In genomic region chr2:165955386-165955785, GRCm38 (mm10) we compare ENCODE assay signal across 10 mouse cellular contexts. TPM values are rescaled to one million over a fixed set of nuclear protein-coding genes. Genes with fewer than 3 reads are reported as not detected.
DNase-seq lines count a peak whose midpoint lies in the region; ATAC-seq lines count a peak whose summit lies in the region.
"Had no signal": no experiment of that assay in that cellular context is flagged by ENCODE, and none has a peak within 500 bp of the region (broad histone marks: within the 10 kb centered on the region; RNA-seq: fewer than 3 reads in every experiment).

No protein-coding gene starts in this region.

- peaks cover 8 to 9% of the 10 kb centered on the region in 2 experiments for H3K4me1 ChIP-seq in heart, embryonic 14.5 days (ENCODE audit: control insufficient read depth in 2 of 2, insufficient read depth in 2 of 2, low read length in 2 of 2)
- peaks cover 3% of the 10 kb centered on the region; the same call in 1 of the 2 replicates for H3K4me1 ChIP-seq in lung, embryonic 16.5 days (replicated peaks; ENCODE audit: control insufficient read depth, insufficient read depth, low read length)
- H3K4me1 ChIP-seq in liver, embryonic 13.5 days (replicated peaks), result peaks cover 52% of the 10 kb centered on the region
- H3K4me1 ChIP-seq in forebrain, embryonic 14.5 days (ENCODE audit: control insufficient read depth, insufficient read depth, low read length), result no peaks in the 10 kb centered on the region
- H3K4me1 ChIP-seq: limb, embryonic 13.5 days had no signal

- H3K4me2 ChIP-seq in heart, embryonic 14.5 days (ENCODE audit: low read length), result no peak overlapping the region
- no peak overlapping the region for H3K4me2 ChIP-seq in lung, embryonic 16.5 days (ENCODE audit: low read depth, low read length)
- H3K4me2 ChIP-seq in liver, embryonic 13.5 days, result peak overlapping the region; percentile 56
- H3K4me2 ChIP-seq in forebrain, embryonic 14.5 days (ENCODE audit: low read length), result no peak overlapping the region
- H3K4me2 ChIP-seq: forebrain, embryonic 13.5 days; limb, embryonic 13.5 days had no signal

- 84% methylated on average over 8 of the region's 8 CpGs for WGBS in heart, embryonic 14.5 days
- 71% methylated on average over 8 of the region's 8 CpGs for WGBS in lung, embryonic 16.5 days
- 38% methylated on average over 8 of the region's 8 CpGs for WGBS in liver, embryonic 13.5 days (ENCODE audit: insufficient replicate concordance)
- 87% methylated on average over 8 of the region's 8 CpGs for WGBS in forebrain, embryonic 14.5 days

- ATAC-seq in heart, embryonic 14.5 days (ENCODE audit: insufficient number of reproducible peaks, insufficient read depth, low FRiP score, low read depth), result no peak
- no peak for ATAC-seq in lung, embryonic 16.5 days (ENCODE audit: low read depth)
- ATAC-seq in liver, embryonic 13.5 days (ENCODE audit: low read depth), result no peak
- ATAC-seq in forebrain, embryonic 14.5 days, result no peak
- ATAC-seq: forebrain, embryonic 13.5 days had no signal

- no peaks in the 10 kb centered on the region for H3K27me3 ChIP-seq in heart, embryonic 14.5 days (ENCODE audit: control insufficient read depth, insufficient read depth, low read length)
- H3K27me3 ChIP-seq in lung, embryonic 16.5 days (ENCODE audit: control insufficient read depth, insufficient read depth, low read depth, low read length), result no peaks in the 10 kb centered on the region
- no peaks in the 10 kb centered on the region for H3K27me3 ChIP-seq in liver, embryonic 13.5 days
- no peaks in the 10 kb centered on the region for H3K27me3 ChIP-seq in forebrain, embryonic 14.5 days (replicated peaks; ENCODE audit: control insufficient read depth, insufficient read depth, low read length)
- H3K27me3 ChIP-seq: forebrain, embryonic 13.5 days; limb, embryonic 13.5 days had no signal

- H3K36me3 ChIP-seq in heart, embryonic 14.5 days (ENCODE audit: control insufficient read depth, insufficient read depth, low read length), result no peaks in the 10 kb centered on the region
- no peaks in the 10 kb centered on the region for H3K36me3 ChIP-seq in lung, embryonic 16.5 days (ENCODE audit: control insufficient read depth, insufficient read depth, low read length)
- H3K36me3 ChIP-seq in liver, embryonic 13.5 days, result no peaks in the 10 kb centered on the region
- H3K36me3 ChIP-seq in forebrain, embryonic 14.5 days (ENCODE audit: control insufficient read depth, insufficient read depth, low read length), result no peaks in the 10 kb centered on the region
- H3K36me3 ChIP-seq: limb, embryonic 13.5 days had no signal

- 0 out of 4 replicates have a peak overlapping the region, but pooled peaks of 1 of the 2 experiments have one; percentile 1 for H3K27ac ChIP-seq in heart, embryonic 14.5 days (replicated peaks in 1 of 2; ENCODE audit: control insufficient read depth in 1 of 2, insufficient read depth in 1 of 2, low read depth in 2 of 2, low read length in 2 of 2)
- peak overlapping the region; percentile 28 for H3K27ac ChIP-seq in lung, embryonic 16.5 days (ENCODE audit: low read length)
- peak overlapping the region; percentile 70 for H3K27ac ChIP-seq in liver, embryonic 13.5 days
- H3K27ac ChIP-seq in forebrain, embryonic 14.5 days (ENCODE audit: low read depth, low read length), result no peak overlapping the region
- H3K27ac ChIP-seq: forebrain, embryonic 13.5 days; limb, embryonic 13.5 days had no signal

- H3K9me3 ChIP-seq in heart, embryonic 14.5 days (ENCODE audit: control insufficient read depth, low read length), result no peaks in the 10 kb centered on the region
- H3K9me3 ChIP-seq in lung, embryonic 16.5 days (ENCODE audit: control insufficient read depth, low read length), result no peaks in the 10 kb centered on the region
- no peaks in the 10 kb centered on the region for H3K9me3 ChIP-seq in liver, embryonic 13.5 days (replicated peaks)
- no peaks in the 10 kb centered on the region for H3K9me3 ChIP-seq in forebrain, embryonic 14.5 days (replicated peaks; ENCODE audit: control insufficient read depth, low read length)
- H3K9me3 ChIP-seq: forebrain, embryonic 13.5 days; limb, embryonic 13.5 days had no signal

- H3K9ac ChIP-seq in heart, embryonic 14.5 days (ENCODE audit: low read length), result 0 out of 2 replicates have a peak overlapping the region, but pooled peaks have one; percentile 16
- H3K9ac ChIP-seq in lung, embryonic 16.5 days (ENCODE audit: low read length), result no peak overlapping the region
- H3K9ac ChIP-seq in liver, embryonic 13.5 days, result peak overlapping the region; percentile 46
- no peak overlapping the region for H3K9ac ChIP-seq in forebrain, embryonic 14.5 days (ENCODE audit: low read length)
- H3K9ac ChIP-seq: forebrain, embryonic 13.5 days; limb, embryonic 13.5 days had no signal

- DNase-seq in heart, postnatal 4 days, result no peak
- no peak for DNase-seq in lung, postnatal 36 days
- DNase-seq in liver, embryonic 13.5 days, result no peak
- peak; percentile 38 for DNase-seq in thymus, postnatal 14 days
- DNase-seq in urinary bladder, postnatal 36 days (ENCODE audit: low spot score in 2 of 2), result no peak
- no peak for DNase-seq in forebrain, embryonic 14.5 days (ENCODE audit: low spot score)

- H3K4me3 ChIP-seq in heart, embryonic 14.5 days (ENCODE audit: control insufficient read depth in 1 of 2, insufficient read depth in 1 of 2, low read depth in 1 of 2, low read length in 2 of 2), result no peak overlapping the region
- H3K4me3 ChIP-seq in lung, embryonic 16.5 days (ENCODE audit: low read length), result no peak overlapping the region
- peak overlapping the region; percentile 33 for H3K4me3 ChIP-seq in liver, embryonic 13.5 days (replicated peaks)
- no peak overlapping the region for H3K4me3 ChIP-seq in forebrain, embryonic 14.5 days (ENCODE audit: low read depth, low read length)
- H3K4me3 ChIP-seq: forebrain, embryonic 13.5 days; limb, embryonic 13.5 days had no signal

RNA-seq across cellular contexts. Expression of gene Ncoa3, which starts 37.0 kb away (rescaled TPM):
- 12.5 and 13.1 TPM in 2 replicates for polyA plus RNA-seq in heart, embryonic 14.5 days (2014; fragmentation: Nextera tagmentation; extraction: Ambion mirVana)
- 10 to 100 TPM; 21.2 to 23.2 TPM for total RNA-seq in heart, postnatal 4 days (2021)
- 11.5 and 12.1 TPM in 2 replicates for polyA plus RNA-seq in lung, embryonic 16.5 days (2015; fragmentation: Nextera tagmentation; extraction: Ambion mirVana)
- polyA plus RNA-seq in liver, embryonic 13.5 days (2015; fragmentation: Nextera tagmentation; extraction: Ambion mirVana), result 3.5 and 4.5 TPM in 2 replicates
- polyA plus RNA-seq in forebrain, embryonic 14.5 days (2014; fragmentation: Nextera tagmentation; extraction: Ambion mirVana), result 9.3 and 12.8 TPM in 2 replicates

RNA-seq across cellular contexts. Expression of gene Zmynd8, which starts 56.6 kb away (rescaled TPM):
- 35.9 and 38.0 TPM in 2 replicates for polyA plus RNA-seq in heart, embryonic 14.5 days (2014; fragmentation: Nextera tagmentation; extraction: Ambion mirVana)
- 10 to 100 TPM; 49.5 to 50.4 TPM for total RNA-seq in heart, postnatal 4 days (2021)
- 40.6 and 48.7 TPM in 2 replicates for polyA plus RNA-seq in lung, embryonic 16.5 days (2015; fragmentation: Nextera tagmentation; extraction: Ambion mirVana)
- polyA plus RNA-seq in liver, embryonic 13.5 days (2015; fragmentation: Nextera tagmentation; extraction: Ambion mirVana), result 26.5 and 28.3 TPM in 2 replicates
- polyA plus RNA-seq in forebrain, embryonic 14.5 days (2014; fragmentation: Nextera tagmentation; extraction: Ambion mirVana), result 43.3 and 58.0 TPM in 2 replicates

Comparison
In these comparisons a context has a peak if more than half of its experiments do, and no peak if none do; other contexts are left out.
1. H3K9ac ChIP-seq: peak in heart, embryonic 14.5 days (single experiment) and liver, embryonic 13.5 days (single experiment); none in lung, embryonic 16.5 days (single experiment) and forebrain, embryonic 14.5 days (single experiment).